Mouse (Mus musculus): Measurements from ENCODE around the gene Clec4f.

Clec4f gene

DNA sequence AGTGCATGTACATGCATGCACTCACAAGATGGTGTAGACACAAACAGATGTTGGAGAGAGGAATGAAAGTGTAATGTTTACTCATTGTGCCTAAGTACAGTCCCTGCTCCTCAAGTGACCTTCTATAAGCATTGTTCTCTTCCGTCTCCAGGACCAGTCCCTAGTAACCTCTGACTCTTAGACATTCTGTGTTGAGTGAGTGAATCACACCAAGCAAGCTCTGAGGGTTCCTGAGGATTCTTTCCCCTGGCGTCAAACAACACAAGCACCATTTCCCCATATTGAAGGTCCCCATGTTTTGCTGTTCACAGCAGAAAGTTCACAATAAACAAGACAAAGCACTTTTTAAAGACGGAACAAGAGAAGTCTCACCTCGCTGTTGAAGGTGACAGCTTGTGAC is 24.2 kb downstream of the Clec4f start:
- no peak for DNase-seq (ENCODE audit: low spot score)

DNA sequence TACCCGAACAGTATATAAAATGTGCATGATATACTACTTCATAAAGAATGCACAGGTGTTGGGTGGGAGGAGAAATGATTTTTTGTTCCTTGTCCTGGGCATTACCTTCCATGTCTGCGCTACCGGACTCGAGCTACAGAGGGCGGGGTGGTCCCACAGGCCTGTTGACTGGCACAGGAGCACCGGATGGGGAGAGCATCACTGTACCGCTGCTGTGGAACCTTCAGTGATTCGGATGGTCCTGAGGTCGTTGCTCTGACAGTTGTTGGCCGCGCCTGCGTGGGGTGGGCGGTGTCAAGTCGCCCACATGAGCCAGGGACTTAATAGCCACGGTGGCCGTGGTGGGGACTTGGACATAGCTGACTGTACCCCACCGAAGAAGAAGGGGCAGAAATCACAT is 29.2 kb downstream of the Clec4f start:
- no peak for DNase-seq (ENCODE audit: low spot score)

DNA sequence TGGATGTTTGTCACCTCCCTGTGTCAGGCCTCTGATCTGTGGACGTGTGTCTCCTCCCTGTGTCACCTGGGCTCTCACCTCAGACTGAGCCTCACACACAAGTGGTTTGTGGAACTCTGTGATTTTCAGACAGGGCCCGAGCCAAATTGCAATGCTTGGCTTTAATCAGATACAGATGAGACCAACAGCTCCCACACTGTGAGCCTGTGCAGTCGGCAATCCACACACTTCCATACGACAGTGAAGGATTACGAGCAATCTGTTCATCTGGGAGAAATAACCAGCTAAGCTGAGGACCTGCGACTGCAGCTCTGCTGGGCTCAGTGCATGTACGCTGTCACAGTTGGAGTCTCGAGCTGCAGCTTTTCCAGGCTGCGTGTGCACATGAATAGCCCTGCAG is 36.0 kb downstream of the Clec4f start:
- no peak for DNase-seq (ENCODE audit: low spot score)

DNA sequence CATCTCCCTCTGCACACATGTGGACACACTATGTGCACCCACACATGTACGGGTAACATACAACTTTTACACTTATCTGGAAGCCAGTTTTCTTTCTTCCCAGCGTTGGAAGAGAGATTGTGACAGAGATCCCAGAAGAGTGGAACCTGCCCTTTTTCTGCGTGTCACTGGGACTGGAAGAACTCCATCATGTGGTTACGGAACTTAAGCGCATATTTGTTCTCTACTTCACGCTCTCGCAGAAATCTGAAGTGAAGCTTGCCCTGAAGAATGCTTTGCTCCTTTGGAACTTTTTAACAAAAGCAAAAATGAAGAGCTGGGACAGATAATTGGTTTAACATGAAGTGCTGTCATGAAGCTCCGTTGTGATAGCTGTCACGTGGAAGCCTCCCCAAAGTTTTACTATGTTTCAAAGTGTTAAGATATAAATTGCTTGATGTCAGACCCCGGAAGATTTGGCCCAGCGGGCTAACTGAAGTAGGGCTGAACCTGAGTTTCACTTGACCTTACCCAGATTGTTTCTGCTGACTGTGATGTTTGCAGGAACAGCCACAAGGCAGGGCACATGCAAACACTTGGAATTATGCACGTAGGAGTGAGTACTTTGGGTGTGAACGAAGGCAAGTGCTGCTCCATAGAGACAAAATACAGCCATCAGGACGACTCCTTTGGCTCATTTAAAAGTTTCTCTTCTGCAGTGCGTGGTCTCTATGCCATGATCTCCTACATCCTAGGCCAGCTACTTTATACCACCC is 38.2 kb downstream of the Clec4f start:
- DNase-seq (ENCODE audit: low spot score) = no peak

DNA sequence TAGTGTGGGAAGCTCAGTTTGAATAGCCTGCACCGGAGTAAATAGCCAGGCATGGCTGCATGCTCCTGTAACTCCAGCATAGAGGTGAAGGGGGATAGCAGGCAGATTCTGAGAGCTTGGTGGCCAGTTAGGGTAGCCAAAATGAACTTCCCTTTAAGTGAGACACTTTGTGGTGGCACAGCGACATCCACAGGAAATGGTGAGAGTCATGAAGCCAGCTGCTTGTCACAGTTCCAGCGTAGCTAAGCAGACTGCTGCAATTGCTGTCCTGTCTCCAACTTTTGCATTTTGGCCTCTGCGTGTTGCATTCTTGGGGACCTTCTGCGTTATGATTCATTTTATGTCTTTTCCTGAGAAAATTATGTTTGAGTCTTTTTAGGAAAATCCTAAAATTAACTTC is 39.5 kb downstream of the Clec4f start:
- peak; percentile 65 for DNase-seq (ENCODE audit: low spot score)

DNA sequence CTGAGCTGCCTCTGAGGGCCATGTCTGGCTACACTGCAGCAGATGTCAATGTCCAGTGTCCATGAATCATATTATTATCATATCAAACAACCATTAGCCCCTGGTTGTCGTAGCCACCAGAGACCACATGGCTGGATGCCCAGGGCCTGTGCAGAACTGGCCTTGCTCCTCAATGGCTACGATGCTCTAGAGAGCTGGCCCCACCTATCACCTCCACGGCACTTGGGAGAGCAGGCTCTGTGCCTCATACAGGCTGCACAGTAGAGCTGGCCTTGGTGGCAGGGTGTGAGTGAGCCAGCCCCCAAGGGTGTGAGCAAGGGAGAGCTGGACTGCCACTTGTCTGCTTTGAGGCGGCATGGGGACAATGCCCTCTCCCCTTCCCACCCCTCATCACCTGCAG is 41.5 kb downstream of the Clec4f start:
- DNase-seq (ENCODE audit: low spot score) = no peak

DNA sequence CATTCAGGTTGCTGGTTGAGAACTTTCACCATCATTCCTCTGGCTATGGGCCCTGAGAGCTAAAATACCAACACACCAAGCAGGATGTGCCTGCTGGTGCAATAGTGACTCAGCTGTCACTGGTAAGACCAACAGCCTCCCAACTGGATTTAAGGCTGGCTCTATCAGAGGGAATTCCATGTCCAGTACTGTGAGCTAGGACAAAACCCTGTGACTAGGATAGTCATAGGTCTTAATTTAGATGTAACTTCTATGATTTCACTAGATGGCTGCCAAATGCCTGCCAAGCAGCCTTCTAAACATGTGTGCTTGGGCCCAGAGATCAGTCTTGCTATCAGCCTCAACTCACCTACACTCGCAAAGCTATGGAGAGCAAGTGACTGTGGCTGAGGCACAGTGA is 43.0 kb downstream of the Clec4f start:
- DNase-seq (ENCODE audit: low spot score) = no peak

DNA sequence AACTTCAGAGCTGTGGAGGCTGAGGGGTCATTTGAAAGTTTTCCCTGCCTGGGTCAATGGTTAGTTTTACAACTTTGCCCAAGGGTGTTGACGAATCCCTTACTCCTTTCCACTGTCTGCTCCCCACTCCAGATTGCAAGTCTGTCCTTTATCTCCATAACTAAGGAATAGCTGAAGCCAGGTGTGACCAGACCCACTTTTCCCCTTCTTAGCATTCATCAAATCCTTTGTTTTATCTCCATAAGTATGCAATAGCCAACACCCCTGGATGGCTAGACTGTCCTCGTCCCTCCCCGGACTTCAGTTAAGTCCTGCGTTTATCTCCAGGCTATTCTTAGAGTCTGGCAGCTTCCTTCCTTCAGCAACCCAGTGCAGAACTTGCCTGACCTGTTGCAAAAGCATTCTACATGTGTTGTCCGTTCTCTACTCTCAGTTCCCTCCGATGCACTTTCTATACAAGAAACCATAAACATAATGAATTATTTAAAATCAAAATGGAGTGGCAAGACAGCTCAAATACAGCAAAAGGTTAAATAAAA is 56.3 kb downstream of the Clec4f start:
- DNase-seq (ENCODE audit: low spot score) = peak; percentile 25

DNA sequence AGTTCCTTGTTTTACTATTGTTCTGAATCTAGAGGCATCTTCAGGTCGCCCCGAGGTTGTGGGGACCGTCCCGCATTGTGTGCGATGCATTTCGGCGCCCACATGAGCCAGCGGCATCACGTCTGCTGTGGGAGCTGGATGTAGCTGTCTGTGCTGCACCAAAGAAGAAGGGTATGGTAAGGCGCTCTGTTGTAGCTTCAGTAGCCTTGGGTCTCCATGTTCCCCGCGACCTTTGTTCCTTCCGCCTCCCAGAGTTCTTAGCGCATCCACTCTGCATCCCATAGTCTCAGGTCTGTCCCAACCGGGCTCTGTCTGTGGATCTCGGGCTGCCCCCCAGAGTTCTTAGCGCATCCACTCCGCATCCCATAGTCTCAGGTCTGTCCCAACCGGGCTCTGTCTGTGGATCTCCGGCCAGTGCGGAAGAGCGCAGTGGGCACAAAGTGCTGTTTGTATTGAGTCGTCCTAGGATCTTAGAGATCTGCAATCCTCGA is 56.9 kb downstream of the Clec4f start:
- no peak for DNase-seq (ENCODE audit: low spot score)

DNA sequence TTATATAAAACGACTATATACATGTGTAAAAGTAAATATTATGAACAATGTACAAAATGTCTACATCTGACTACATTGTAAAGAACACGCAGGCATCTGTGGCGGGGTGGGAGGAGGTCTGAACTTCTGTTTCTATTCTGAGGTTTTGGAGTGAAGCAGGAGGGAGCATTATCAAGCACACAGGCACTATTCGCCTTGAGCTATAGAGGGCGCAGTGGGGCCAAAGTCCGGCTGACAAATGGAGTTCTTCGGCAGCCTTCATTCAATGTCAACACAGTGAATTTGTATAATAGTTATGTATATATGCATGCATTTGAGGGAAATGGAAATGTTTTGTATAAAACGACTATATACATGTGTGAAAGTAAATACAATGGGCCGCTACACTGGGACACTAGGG is 57.3 kb downstream of the Clec4f start:
- DNase-seq (ENCODE audit: low spot score) = peak; percentile 54

DNA sequence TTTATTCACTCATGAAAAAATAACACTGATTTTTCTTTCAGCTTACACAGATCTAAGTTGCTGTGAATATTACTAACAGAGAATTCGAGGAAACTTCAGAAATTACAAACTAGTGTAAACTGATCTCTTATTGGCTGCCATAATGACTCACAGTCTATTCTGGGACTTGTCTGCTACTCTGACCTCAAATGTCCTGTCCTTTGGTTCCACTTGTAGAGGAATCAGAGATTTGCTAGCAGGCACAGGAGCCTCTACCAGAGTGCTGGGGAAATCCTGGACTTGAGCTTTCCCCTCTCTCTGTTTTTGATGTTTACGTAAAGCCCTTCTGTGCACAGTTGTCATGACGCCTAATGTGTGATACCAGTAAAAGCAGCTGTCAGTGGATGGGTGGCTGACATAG is 58.0 kb downstream of the Clec4f start:
- DNase-seq (ENCODE audit: low spot score) = no peak

DNA sequence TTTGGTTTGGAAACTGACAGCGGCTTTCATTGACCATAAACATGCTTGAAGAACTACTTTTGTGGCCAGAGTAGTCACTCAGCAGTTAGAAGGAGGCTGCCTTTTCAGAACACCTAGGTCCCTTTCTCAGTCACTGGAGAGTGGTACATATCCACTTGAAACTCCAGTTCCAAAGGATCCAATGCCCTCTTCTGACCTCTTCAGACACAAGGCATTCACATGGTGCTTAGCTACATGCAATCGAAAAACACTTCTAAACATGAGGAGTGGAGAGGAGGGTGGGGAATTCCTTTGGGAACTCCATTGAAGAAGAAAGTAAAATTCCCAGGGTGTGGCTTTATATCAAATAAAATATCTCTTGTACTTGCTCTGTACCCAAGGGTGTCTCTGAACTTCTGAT is 61.0 kb downstream of the Clec4f start:
- DNase-seq (ENCODE audit: low spot score) = no peak

Data from layer of hippocampus, adult 11-12 months (tissue).